Mouse (Mus musculus) lung, adult 2 months (tissue): ENCODE measurements around the gene Adcy7. TPM values are rescaled to one million over a fixed set of nuclear protein-coding genes. Genes with fewer than 3 reads are reported as not detected.

Source experiments
- DNase-seq: peaks from one replicate; pipeline ENCODE4 v3.0.0; 2022
- H3K4me1 ChIP-seq: fragments of 200-500 bp; 2 replicates; pipeline ENCODE4 v1.6.1; 2011; ENCODE audit warnings: low read length; ENCODE audit not compliant: control insufficient read depth, insufficient read depth
- H3K4me3 ChIP-seq: fragments of 200-500 bp; replicated peaks from 2 replicates; pipeline ENCODE3; 2011; ENCODE audit warnings: low read depth, mild to moderate bottlenecking, control low read depth, low read length; ENCODE audit errors: extremely low read depth
- CTCF ChIP-seq: fragments of 200-500 bp; IDR thresholded peaks from 2 replicates; pipeline ENCODE4 v1.5.1; 2011; ENCODE audit warnings: mild to moderate bottlenecking, low read length, control low read depth; ENCODE audit not compliant: insufficient read depth
- POLR2A ChIP-seq: fragments of 200-500 bp; IDR thresholded peaks from 2 replicates; pipeline ENCODE4 v1.6.1; 2011; ENCODE audit warnings: low read depth, mild to moderate bottlenecking, control low read depth, low read length, borderline replicate concordance; ENCODE audit errors: extremely low read depth
- WGBS: fragments of 180-500 bp; shearing (Covaris S2); methylation state at CpG from one replicate; pipeline ENCODE4 v1.1.7; 2018; 5-methylcytosine and 5-hydroxymethylcytosine counted together
- polyA plus RNA-seq: library from polyadenylated mRNA; depleted of rRNA; stranded (reverse); fragments of >200 nt; gene quantifications from 2 replicates; pipeline ENCODE4 v1.2.3, GENCODE M21; 2012

Gene Adcy7
- polyA plus RNA-seq, 1 experiment: 60.0 TPM

DNA sequence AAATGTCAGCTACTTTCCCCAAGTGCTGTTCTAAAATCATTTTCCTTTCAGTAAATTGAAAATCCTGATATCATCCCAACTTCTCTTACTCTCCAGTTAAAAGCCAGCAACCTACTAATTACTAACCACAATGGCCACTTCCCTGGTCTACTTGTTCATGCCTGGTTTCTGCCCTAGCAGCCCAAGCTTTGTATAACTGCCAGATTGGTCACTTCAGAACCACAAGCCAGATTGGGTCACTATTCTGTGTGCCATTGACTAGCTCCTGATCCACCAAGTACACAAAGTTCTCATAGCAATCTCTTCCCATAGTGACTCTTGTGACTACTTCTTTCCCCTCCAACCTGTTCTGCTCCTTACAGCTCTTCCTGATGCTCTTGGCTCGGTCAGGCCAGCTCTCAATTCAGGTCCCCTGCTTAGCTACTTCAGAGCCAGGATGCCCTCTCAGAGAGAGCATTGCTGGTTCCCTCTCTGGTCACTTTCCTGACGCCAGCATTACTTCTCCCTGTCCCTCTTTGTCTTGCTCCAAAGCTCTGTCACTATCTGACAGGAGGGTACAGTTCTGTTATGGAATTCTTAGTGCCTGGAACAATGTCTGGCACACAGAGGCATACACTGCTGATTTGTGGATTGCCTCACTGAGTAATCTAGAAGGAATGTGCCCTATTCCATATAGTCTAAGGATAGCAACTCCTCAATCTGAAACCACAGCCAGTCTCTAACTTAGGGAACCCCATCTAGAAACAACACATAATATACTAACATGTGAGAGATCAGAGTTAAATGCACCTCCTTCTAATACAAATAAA lies 67.9 kb downstream of the Adcy7 start:
- no peak for DNase-seq

DNA sequence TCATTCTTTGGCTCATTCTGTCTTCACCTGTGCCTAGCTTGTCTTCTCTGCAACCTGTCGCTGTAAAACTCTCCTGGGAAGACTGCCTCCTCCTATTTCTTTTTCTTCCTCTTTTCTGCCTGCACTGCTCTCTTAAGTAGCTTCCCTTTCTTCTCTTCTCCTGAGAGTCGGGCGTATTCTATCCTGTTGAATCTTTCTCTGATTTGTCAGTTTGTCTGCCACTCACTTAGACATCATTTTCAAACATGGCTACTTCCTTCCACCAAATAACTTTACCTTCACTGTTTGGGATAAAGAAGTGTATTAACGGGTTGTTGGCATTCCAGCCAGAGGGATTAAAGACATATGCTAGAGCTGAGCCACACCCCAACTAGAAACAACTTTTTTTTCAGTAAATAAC lies 69.8 kb downstream of the Adcy7 start:
- 68% methylated on average over 4 of the region's 4 CpGs for WGBS
- DNase-seq: no peak
- H3K4me3 ChIP-seq: no peak overlapping the region
- TF ChIP-seq CTCF: no peak
- TF ChIP-seq POLR2A: no peak
- peaks cover 6% of the 10 kb centered on the region for H3K4me1 ChIP-seq

More for the DNA sequence above, 67.9 kb downstream of the Adcy7 start:
- TF ChIP-seq CTCF: no peak
- TF ChIP-seq POLR2A: no peak
- WGBS: 31% methylated on average over 2 of the region's 2 CpGs
- Histone ChIP-seq H3K4me1 (peaks cover 6% of the 10 kb centered on the region), H3K4me3 (no peak overlapping the region)

DNA sequence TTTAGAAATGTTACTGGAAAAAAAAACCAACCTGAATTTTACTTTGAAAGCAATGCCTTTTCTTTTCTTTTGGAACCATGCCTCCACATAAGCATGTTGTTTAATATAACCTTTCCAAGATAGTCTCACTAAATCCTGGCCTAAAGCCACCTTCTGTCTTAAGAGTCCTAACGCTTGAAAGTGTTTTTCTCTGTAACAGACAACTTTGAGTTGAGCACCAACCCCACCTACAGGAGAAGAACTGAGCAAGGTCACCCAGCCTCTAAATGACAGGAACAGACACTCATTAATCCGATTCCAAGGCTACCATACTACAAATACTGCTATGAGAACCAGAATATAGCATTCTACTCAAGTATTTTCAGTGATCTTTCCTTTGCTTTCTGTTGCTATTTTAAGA lies 76.8 kb downstream of the Adcy7 start:
- Histone ChIP-seq H3K4me3 (no peak overlapping the region), H3K4me1 (no peaks in the 10 kb centered on the region)
- WGBS: 27% methylated on average over 2 of the region's 2 CpGs
- no peak for TF ChIP-seq POLR2A
- no peak for TF ChIP-seq CTCF
- no peak for DNase-seq

DNA sequence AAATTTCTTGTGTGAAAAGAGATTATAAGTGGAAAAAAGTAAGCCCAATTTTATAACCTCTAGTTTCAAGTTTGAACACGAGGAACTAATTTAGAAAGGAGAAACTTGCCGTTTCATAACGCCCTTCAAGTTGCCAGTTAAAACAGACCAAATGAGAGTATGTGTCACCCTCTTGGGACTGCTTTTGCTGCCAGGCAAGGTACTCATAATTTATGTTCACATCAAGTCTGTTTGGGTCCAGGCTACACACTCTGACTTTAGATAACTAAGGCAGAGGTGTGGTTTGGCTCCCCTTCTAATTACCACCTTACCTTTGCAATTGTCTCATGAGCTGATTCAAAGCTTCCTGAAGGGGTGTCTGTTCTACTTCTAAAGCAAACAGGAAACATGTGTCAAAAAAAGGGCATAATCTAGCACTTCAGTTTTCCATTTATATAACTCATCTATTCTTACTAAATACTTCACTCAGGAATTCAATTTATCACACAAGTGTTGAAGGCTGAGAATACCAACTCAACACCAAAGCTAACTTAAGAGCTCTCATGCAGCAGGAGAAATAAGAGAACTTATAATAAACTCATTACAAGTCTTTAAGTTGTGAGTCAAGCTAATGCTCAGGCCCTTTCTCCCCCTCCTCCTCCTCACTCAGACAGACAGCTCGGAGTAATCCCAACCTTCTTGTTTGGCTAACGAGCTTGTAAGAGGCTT lies 85.2 kb downstream of the Adcy7 start:
- WGBS: 61% methylated on average over 5 of the region's 5 CpGs
- TF ChIP-seq POLR2A: no peak
- no peak for TF ChIP-seq CTCF
- DNase-seq: peak; percentile 59
- H3K4me3 ChIP-seq: no peak overlapping the region
- H3K4me1 ChIP-seq: peaks cover 5% of the 10 kb centered on the region

DNA sequence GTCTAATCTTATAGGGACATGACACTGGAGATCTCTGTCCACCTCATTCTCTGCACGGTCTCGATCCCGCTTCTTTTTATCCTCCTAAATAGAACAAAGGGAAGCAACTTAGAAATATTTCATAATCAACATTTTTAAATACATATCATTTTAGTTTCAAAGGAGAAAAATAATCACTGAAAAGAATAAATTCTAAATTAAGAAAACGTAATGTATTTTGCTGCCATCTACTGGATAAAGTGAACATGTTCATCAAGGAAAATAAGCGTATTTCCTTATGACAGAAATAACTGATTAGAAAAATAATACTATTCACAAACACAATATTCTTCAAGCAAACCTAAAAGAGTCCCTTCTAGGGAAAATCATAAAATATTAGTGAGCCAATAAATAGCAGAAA lies 85.7 kb downstream of the Adcy7 start:
- TF ChIP-seq POLR2A (no peak), CTCF (peak; percentile 36; the same call in 1 of the 2 replicates)
- Histone ChIP-seq H3K4me3 (no peak overlapping the region), H3K4me1 (peaks cover 5% of the 10 kb centered on the region)
- 54% methylated on average over 5 of the region's 5 CpGs for whole genome bisulfite sequencing
- DNase-seq: no peak

DNA sequence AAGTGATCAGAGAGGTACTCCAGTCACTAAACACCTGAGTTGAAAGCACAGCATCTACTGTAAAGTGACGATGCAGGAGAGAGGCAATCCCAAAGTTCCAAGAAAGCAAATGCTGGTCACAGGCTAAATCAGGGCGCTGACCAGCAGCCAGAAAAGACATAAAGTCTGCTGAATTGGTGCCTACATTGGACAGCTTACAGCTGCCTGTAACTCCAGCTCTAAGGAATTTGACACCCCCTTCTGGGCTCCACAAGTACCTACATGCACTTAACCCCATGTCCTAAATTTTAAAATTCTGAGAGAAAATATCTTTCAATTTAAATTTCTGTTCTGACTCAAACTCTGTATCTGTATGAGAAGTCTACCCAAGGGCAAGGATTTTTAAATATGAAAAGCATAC lies 87.8 kb downstream of the Adcy7 start:
- DNase-seq: no peak
- WGBS: 57% methylated on average over 2 of the region's 2 CpGs
- TF ChIP-seq POLR2A: no peak
- TF ChIP-seq CTCF: no peak
- peak overlapping the region; percentile 44 for H3K4me3 ChIP-seq
- H3K4me1 ChIP-seq: peaks cover 5% of the 10 kb centered on the region

DNA sequence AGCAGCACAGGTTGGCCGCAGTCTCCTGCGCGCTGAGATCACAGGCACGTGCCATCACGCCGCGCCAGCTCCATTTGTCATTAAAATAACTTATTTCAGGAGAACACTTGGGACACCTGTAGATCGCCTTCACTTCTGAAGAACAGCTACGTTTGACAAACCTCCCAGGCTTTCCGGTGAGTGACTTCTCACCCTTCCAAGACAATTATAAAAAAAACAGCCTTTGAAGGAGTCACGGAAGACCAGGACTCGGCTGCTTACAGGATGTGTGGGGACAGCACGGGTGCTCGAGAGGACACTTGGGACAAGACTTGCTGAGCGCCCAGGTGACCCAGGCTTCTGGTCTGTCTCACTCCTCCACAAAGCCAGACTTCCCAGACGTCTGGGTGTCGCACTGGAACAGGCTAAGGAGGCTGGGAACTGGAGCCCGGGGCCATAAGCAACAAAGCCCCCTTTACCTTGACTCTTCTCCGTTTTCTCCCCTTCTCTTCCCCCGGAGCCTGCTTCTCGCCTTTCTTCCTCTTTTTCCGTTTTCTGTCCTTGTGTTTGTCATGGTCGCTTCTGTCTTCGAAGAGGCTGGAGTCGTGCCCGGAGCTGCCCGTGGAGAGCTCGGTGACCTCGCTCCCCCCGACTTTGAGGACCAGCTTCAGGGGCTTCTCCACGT lies 89.0 kb downstream of the Adcy7 start:
- Histone ChIP-seq H3K4me1 (peaks cover 5% of the 10 kb centered on the region), H3K4me3 (peak overlapping the region; percentile 99)
- DNase-seq: peak; percentile 46
- under 1% methylated on average over 31 of the region's 31 CpGs for WGBS
- no peak for TF ChIP-seq CTCF
- TF ChIP-seq POLR2A: no peak

DNA sequence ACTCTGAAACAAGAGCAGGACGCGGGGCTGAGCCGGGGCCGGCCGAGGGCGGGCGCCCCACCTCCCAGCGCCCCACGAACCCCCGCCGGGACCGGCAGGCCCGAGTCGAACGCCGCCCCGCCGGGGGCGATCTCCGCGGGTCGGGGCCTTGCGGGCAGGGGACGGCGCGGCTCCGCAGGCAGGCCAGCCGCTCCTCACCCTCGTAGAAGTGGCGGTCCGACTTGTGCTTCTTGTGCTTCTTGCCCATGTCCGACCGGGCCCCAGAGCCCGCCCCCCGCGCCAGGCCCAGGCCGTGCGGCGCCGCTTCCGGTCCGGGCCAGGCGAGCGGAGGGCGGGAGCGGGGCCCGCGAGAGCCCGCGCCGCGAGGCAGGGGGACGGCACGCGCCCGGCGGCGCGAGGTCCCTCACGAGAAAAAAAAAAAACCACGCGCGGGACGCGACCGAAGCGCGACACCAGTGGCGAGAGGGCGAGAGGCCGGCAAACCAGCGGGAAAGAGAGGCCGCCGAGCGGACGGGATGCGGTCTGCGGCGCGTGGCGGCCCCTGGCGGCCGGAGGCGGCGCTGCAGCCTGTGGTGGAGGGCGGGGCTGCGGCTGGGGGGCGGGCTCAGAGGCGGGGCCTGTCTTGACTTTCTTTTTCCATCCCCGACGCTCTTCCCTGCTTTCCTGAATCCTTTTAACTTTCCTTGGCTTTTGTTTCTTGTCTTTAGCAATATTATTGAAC lies 89.7 kb downstream of the Adcy7 start, which contains the start of gene Brd7:
Gene Brd7, minus strand, starts transcription at position 487 of the 721 bp plus-strand sequence.
- peak; percentile 85 for DNase-seq
- 1% methylated on average over 85 of the region's 91 CpGs for WGBS
- Histone ChIP-seq H3K4me3 (peak within 1 kb of the TSS; percentile 99), H3K4me1 (peaks cover 5% of the 10 kb centered on the region)
- TF ChIP-seq POLR2A: peak; percentile 25; the same call in 1 of the 2 replicates
- TF ChIP-seq CTCF: peak; percentile 39; the same call in 1 of the 2 replicates
